Mouse (Mus musculus): Measurements from ENCODE around the gene Lin54.

- TF ChIP-seq CTCF (IDR thresholded peaks at IDR 0.05; ENCODE audit: low read depth, low read length): no peak
- no peak for TF ChIP-seq POLR2A (IDR thresholded peaks at IDR 0.05; ENCODE audit: borderline replicate concordance, low read depth, low read length)
These were observed 49.7 kb upstream of the Lin54 start for GRCm38 (mm10) chr5:100550151-100550550.

Measured in bone marrow macrophage, adult 2 months (primary cell).